Mouse (Mus musculus) forebrain, postnatal 0 days (tissue): ENCODE data around the gene Arhgef12. TPM values are rescaled to one million over a fixed set of nuclear protein-coding genes. Genes with fewer than 3 reads are reported as not detected.

Source experiments
- ATAC-seq: fragments of 200-750 bp; cut with Nextera tagmentation; 2 replicates; pipeline ENCODE4 v1.8.0; 2017; ENCODE audit warnings: mild to moderate bottlenecking, moderate library complexity
- DNase-seq: peaks from one replicate; pipeline ENCODE4 v3.0.0-alpha.2; 2015
- H3K27ac ChIP-seq: fragments of 300-500 bp; sonication (generic); 2 replicates; pipeline ENCODE4 v1.5.1; 2014; ENCODE audit warnings: low read depth, mild to moderate bottlenecking, antibody characterized with exemption, low read length, moderate library complexity, mixed read lengths
- H3K27me3 ChIP-seq: fragments of 300-500 bp; sonication (generic); 2 replicates; pipeline ENCODE4 v1.6.1; 2014; ENCODE audit warnings: mild to moderate bottlenecking, low read length, mixed read lengths; ENCODE audit not compliant: insufficient read depth
- H3K36me3 ChIP-seq: fragments of 300-500 bp; sonication (generic); 2 replicates; pipeline ENCODE4 v1.6.1; 2014; ENCODE audit warnings: mild to moderate bottlenecking, moderate library complexity; ENCODE audit not compliant: insufficient read depth
- H3K4me1 ChIP-seq: fragments of 300-500 bp; sonication (generic); 2 replicates; pipeline ENCODE4 v1.6.1; 2014; ENCODE audit warnings: antibody characterized with exemption; ENCODE audit not compliant: insufficient read depth
- H3K4me2 ChIP-seq: fragments of 300-500 bp; sonication (generic); 2 replicates; pipeline ENCODE4 v1.6.1; 2014; ENCODE audit warnings: low read depth, mild to moderate bottlenecking, moderate library complexity
- H3K4me3 ChIP-seq: fragments of 300-500 bp; sonication (generic); 2 replicates; pipeline ENCODE4 v1.5.1; 2014; ENCODE audit warnings: low read depth, low read length, mixed read lengths
- H3K9ac ChIP-seq: fragments of 300-500 bp; sonication (generic); 2 replicates; pipeline ENCODE4 v1.6.1; 2014; ENCODE audit warnings: mild to moderate bottlenecking
- H3K9me3 ChIP-seq: fragments of 300-500 bp; sonication (generic); 2 replicates; pipeline ENCODE4 v1.6.1; 2016; ENCODE audit warnings: low read length
- CTCF ChIP-seq: sonication (generic); IDR thresholded peaks from 2 replicates; pipeline ENCODE4 v1.5.1; 2016; ENCODE audit warnings: antibody characterized with exemption, control low read depth, low read depth
- WGBS: fragments of 180-500 bp; shearing (Covaris S2); extraction: QIAGEN DNeasy Blood & Tissue Kit; methylation state at CpG from one replicate; pipeline ENCODE4 v1.1.7; 2014; 5-methylcytosine and 5-hydroxymethylcytosine counted together
- polyA plus RNA-seq: library from polyadenylated mRNA; unstranded; fragments of >200 nt; fragmentation: Nextera tagmentation; extraction: Ambion mirVana; gene quantifications from 2 replicates; pipeline ENCODE4 v1.2.1, GENCODE M21; 2015
- total RNA-seq: library from RNA; depleted of rRNA; stranded (reverse); fragments of >200 nt; gene quantifications from 2 replicates; pipeline ENCODE4 v1.2.3, GENCODE M21; 2014

Gene Arhgef12
- total and polyA plus RNA-seq, 2 experiments from 2014 or later = 12.2 to 98.7 TPM

DNA sequence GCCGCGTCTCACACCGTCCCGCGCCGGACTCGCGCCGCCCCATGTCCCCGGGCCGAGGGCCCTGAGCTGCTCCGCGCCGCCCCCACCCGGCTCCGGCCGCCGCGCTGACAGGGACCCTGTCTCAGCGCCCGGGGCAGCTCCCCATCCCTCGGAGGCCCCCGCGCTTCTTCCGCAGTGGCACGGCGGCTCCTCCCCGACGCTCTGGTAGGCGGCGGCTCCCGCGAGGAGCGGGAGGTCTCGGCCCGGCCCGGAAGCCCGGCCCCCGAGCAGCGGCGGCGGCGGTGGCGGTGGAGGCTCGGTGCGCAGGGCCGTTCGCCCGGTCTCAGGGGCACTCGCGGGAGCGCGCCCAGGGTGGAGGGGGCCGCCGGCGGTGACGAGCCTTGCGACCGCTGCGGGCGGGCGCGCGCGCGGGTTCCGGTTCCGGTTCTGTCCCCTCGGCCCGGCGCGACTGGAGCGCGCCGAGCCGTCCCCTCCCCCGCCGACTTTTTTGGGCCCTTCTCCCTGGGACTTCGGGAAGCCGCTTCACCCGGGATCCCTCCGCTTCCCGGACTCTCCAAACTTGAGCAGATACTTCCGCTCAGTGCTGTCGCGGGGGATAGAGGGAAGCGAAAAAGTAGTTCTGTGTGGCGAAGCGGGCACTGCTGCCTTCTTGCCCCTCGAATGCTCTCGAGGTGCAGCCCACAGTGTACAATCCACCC is 1.2 kb downstream of the Arhgef12 start:
- TF ChIP-seq CTCF = no peak
- Histone ChIP-seq H3K9ac (peak overlapping the region; percentile 80), H3K27ac (peak overlapping the region; percentile 91), H3K27me3 (no peaks in the 10 kb centered on the region), H3K9me3 (no peaks in the 10 kb centered on the region), H3K4me3 (peak overlapping the region; percentile 94), H3K36me3 (peaks cover 10% of the 10 kb centered on the region), H3K4me2 (peak overlapping the region; percentile 86), H3K4me1 (peaks cover 27% of the 10 kb centered on the region)
- DNase-seq (peak; percentile 94), ATAC-seq (peak; percentile 88)
- WGBS = 4% methylated on average over 85 of the region's 91 CpGs

DNA sequence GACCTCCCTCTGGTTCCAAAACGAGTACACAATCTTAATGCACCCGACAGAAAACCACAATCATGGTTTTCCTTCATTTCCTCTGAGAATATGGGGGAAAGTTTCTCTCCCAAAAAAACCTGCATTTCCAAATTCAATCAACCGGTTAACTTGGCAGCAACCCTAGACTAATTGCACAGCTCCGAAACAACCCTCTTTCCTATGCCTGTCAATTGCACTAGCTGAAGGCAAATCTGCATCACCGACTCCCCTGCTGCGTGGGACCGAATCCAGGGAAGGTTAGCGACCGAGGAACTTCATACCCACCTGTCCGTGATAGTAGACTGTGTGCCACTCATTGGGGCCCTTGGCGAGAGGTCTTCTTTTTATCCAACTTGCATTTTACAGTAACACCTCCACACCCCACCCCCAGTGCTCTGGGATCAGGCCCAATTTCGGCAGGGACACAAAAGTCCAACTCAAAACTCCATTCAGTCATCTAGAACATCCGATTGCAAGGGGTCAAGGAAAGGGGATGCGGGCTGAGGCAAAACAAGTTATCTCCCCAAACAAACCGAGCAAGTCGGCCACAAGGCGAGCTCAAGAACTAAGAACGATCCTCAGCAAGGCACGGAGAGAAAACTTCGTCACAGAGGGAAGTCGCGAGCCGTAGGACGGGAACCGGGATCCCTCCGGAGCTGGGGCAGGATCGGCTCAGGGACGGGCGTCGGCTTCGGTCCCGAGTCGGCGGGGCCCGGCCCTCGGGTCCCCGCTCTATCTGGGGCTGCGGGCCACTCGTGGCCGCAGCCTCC is 2.0 kb downstream of the Arhgef12 start:
- ATAC-seq (peak; percentile 51; the same call in 1 of the 2 replicates), DNase-seq (peak; percentile 54)
- H3K27ac ChIP-seq = peak overlapping the region; percentile 91
- H3K4me3 ChIP-seq = peak overlapping the region; percentile 94
- no peaks in the 10 kb centered on the region for H3K27me3 ChIP-seq
- H3K36me3 ChIP-seq = peaks cover 2% of the 10 kb centered on the region; the same call in 1 of the 2 replicates
- H3K9ac ChIP-seq = peak overlapping the region; percentile 80
- no peak for TF ChIP-seq CTCF
- peaks cover 27% of the 10 kb centered on the region for H3K4me1 ChIP-seq
- no peaks in the 10 kb centered on the region for H3K9me3 ChIP-seq
- 3% methylated on average over 40 of the region's 40 CpGs for WGBS
- peak overlapping the region; percentile 86 for H3K4me2 ChIP-seq

DNA sequence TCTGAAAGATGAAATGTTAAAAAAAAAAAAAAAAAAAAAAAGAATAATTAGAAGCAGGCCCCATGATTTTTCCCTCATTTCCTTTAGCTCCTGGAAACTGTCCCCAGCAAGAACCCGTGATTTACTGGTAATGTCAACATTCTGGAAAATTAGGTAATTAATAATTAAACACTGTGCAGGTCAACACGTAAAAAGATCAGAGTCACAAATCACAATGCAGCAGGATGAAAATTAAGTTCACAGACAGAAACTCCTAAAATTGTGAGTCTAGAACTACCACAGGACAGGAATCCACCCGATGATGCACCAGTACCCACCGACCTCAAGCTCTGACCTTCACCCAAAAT is 2.5 kb downstream of the Arhgef12 start:
- Histone ChIP-seq H3K4me3 (peak overlapping the region; percentile 94), H3K4me2 (peak overlapping the region; percentile 86), H3K9me3 (no peaks in the 10 kb centered on the region), H3K4me1 (peaks cover 27% of the 10 kb centered on the region), H3K27ac (no peak overlapping the region), H3K27me3 (no peaks in the 10 kb centered on the region), H3K9ac (peak overlapping the region; percentile 80), H3K36me3 (no peaks in the 10 kb centered on the region)
- ATAC-seq (no peak), DNase-seq (no peak)
- no peak for TF ChIP-seq CTCF
- 3% methylated on average over 4 of the region's 4 CpGs for WGBS

DNA sequence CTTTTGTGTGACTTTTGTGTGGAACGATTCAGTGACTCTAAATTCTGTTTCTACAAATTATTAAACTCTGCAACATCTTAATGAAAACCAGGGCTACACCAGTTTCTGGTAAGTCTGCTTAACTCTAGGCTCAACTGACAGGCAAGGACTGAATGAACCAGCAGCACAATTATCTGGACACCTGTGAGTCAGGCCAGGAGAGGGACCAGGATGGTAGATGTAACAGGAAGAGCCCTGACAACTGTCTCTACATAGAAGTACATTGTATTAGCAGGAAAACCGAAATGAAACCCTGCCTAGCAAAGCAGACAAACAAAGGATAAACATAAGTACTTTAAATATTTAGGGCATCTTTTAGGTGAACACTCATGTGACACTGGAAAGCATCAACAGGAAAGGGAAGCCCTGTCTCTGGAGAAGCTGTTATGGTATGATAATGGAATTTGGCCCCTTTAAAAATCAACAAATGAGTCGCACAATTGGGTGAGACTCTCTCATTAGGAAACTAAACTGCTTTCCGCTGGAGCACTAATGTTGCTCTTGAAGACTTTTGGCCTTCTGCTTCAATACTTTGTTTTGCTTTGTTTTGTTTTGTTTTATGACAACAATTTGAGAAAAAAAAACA is 3.3 kb downstream of the Arhgef12 start:
- H3K27ac ChIP-seq = no peak overlapping the region
- no peak overlapping the region for H3K9ac ChIP-seq
- DNase-seq = no peak
- no peaks in the 10 kb centered on the region for H3K36me3 ChIP-seq
- no peaks in the 10 kb centered on the region for H3K27me3 ChIP-seq
- peaks cover 27% of the 10 kb centered on the region for H3K4me1 ChIP-seq
- peak overlapping the region; percentile 86 for H3K4me2 ChIP-seq
- peak overlapping the region; percentile 94 for H3K4me3 ChIP-seq
- 20% methylated on average over 4 of the region's 4 CpGs for WGBS
- no peak for TF ChIP-seq CTCF
- no peak for ATAC-seq
- no peaks in the 10 kb centered on the region for H3K9me3 ChIP-seq

DNA sequence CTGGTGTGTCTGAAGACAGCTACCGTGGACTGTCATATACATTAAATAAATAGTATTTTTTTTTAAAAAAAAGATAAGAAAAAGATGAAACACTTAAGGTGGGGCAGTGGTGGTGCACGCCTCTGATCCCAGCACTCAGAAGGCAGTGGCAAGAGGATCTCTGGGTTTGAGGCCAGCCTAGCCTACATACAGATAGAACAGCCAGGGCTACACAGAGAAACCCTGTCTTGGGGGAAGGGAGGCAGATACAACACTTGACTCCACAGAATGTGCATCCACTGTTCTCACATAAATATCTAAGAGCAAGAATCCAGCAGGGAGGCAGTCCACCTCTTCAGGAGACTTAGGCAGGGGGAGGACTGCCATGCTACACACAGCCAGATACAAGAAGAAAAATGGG is 4.1 kb downstream of the Arhgef12 start:
- no peaks in the 10 kb centered on the region for H3K36me3 ChIP-seq
- H3K4me2 ChIP-seq = peak overlapping the region; percentile 86
- H3K4me3 ChIP-seq = no peak overlapping the region
- TF ChIP-seq CTCF = no peak
- no peak overlapping the region for H3K27ac ChIP-seq
- WGBS = 94% methylated on average over 2 of the region's 2 CpGs
- no peak for ATAC-seq
- DNase-seq = no peak
- H3K9ac ChIP-seq = no peak overlapping the region
- no peaks in the 10 kb centered on the region for H3K9me3 ChIP-seq
- no peaks in the 10 kb centered on the region for H3K27me3 ChIP-seq
- H3K4me1 ChIP-seq = peaks cover 27% of the 10 kb centered on the region

DNA sequence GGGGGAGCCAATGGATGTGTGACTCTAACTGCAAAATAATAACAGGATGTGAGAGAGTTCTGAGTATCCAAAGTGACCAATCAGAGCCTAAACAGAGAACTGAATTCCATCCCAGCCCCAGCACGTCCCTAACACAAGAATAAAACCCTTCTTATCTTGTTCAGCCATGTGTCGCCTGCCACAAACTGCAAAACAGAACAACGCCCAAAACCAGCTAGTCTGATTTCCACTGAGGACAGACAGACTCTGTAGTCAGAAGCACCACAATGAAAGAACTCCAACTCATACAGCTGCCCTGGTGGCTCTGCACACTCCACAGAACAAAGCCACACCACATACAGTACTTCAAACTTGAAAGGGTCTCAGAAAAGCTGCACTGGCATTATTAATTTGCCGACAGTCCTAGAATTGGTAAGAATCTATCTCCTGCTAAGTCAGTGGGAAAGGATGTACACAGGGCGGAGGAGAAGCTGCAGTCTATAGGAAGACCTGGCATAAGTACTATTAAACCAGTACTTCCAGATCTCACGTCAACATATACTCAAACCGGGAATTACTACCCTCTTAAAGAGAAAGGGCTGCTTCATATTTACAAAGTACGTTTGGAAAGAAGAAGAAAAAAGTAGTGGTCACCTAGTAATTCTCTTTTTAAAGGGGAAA is 5.0 kb downstream of the Arhgef12 start:
- no peaks in the 10 kb centered on the region for H3K36me3 ChIP-seq
- WGBS = 61% methylated on average over 8 of the region's 8 CpGs
- ATAC-seq (no peak), DNase-seq (no peak)
- no peaks in the 10 kb centered on the region for H3K27me3 ChIP-seq
- H3K4me2 ChIP-seq = peak overlapping the region; percentile 13; the same call in 1 of the 2 replicates
- H3K27ac ChIP-seq = no peak overlapping the region
- H3K4me3 ChIP-seq = no peak overlapping the region
- H3K9me3 ChIP-seq = no peaks in the 10 kb centered on the region
- no peak overlapping the region for H3K9ac ChIP-seq
- peaks cover 27% of the 10 kb centered on the region for H3K4me1 ChIP-seq
- no peak for TF ChIP-seq CTCF
